Mouse (Mus musculus) small intestine, adult 2 months (tissue): ENCODE results near the gene Grrp1. TPM values are rescaled to one million over a fixed set of nuclear protein-coding genes. Genes with fewer than 3 reads are reported as not detected.
A peak's percentile ranks its signal among the peaks of the same experiment; 100 is the strongest.

Source experiments
- H3K27ac ChIP-seq: fragments of 200-500 bp; 2 replicates; pipeline ENCODE4 v1.5.1; 2012; ENCODE audit warnings: low read depth, low read length, control low read depth, inconsistent platforms; ENCODE audit not compliant: insufficient read depth
- H3K27me3 ChIP-seq: fragments of 200-500 bp; 2 replicates; pipeline ENCODE4 v1.6.1; 2012; ENCODE audit warnings: mild to moderate bottlenecking, moderate library complexity, low read length, inconsistent platforms; ENCODE audit not compliant: control insufficient read depth, insufficient read depth
- H3K36me3 ChIP-seq: fragments of 200-500 bp; 2 replicates; pipeline ENCODE4 v1.6.1; 2012; ENCODE audit warnings: mild to moderate bottlenecking, low read length, control low read depth, inconsistent platforms; ENCODE audit not compliant: control insufficient read depth, insufficient read depth
- H3K4me1 ChIP-seq: fragments of 200-500 bp; 2 replicates; pipeline ENCODE4 v1.6.1; 2012; ENCODE audit warnings: low read length, inconsistent platforms, mixed read lengths; ENCODE audit not compliant: control insufficient read depth, insufficient read depth, insufficient read length
- H3K4me3 ChIP-seq: fragments of 200-500 bp; 2 replicates; pipeline ENCODE4 v1.5.1; 2012; ENCODE audit warnings: low read depth, mild to moderate bottlenecking, control low read depth, inconsistent platforms, low read length, moderate library complexity
- CTCF ChIP-seq: fragments of 200-500 bp; IDR thresholded peaks from 2 replicates; pipeline ENCODE4 v1.5.1; 2012; ENCODE audit warnings: low read depth, mild to moderate bottlenecking, control low read depth, inconsistent platforms, low read length, moderate library complexity, mixed read lengths; ENCODE audit not compliant: insufficient replicate concordance, insufficient read length; ENCODE audit errors: extremely low read depth
- POLR2A ChIP-seq: fragments of 200-500 bp; IDR thresholded peaks from 2 replicates; pipeline ENCODE4 v1.6.1; 2012; ENCODE audit warnings: low read depth, mild to moderate bottlenecking, control low read depth, inconsistent platforms, low read length, moderate library complexity
- WGBS: fragments of 180-500 bp; shearing (Covaris S2); methylation state at CpG from one replicate; pipeline ENCODE4 v1.1.7; 2018; 5-methylcytosine and 5-hydroxymethylcytosine counted together
- polyA plus RNA-seq: library from polyadenylated mRNA; depleted of rRNA; stranded (reverse); fragments of >200 nt; gene quantifications from 2 replicates; pipeline ENCODE4 v1.2.3, GENCODE M21; 2012

Gene Grrp1
- polyA plus RNA-seq, 1 experiment = 16.7 TPM

GRCm38 (mm10) chr4:134268102-134268655, 14.3 kb upstream of the Grrp1 start:
- no peaks in the 10 kb centered on the region for H3K4me1 ChIP-seq
- TF ChIP-seq POLR2A (no peak), CTCF (no peak)
- 83% methylated on average over 19 of the region's 19 CpGs for WGBS
- H3K4me3 ChIP-seq = no peak overlapping the region
- H3K36me3 ChIP-seq = no peaks in the 10 kb centered on the region
- H3K27ac ChIP-seq = no peak overlapping the region
- no peaks in the 10 kb centered on the region for H3K27me3 ChIP-seq

- Histone ChIP-seq H3K27ac (no peak overlapping the region), H3K36me3 (no peaks in the 10 kb centered on the region), H3K27me3 (no peaks in the 10 kb centered on the region), H3K4me1 (no peaks in the 10 kb centered on the region), H3K4me3 (peak overlapping the region; percentile 29; the same call in 1 of the 2 replicates)
- TF ChIP-seq POLR2A (no peak), CTCF (no peak)
- 77% methylated on average over 9 of the region's 9 CpGs for WGBS
Observed at GRCm38 (mm10) chr4:134265860-134266585, 12.1 kb upstream of the Grrp1 start.

GRCm38 (mm10) chr4:134263191-134263590, 9.3 kb upstream of the Grrp1 start:
- Histone ChIP-seq H3K36me3 (no peaks in the 10 kb centered on the region), H3K27me3 (no peaks in the 10 kb centered on the region), H3K4me1 (no peaks in the 10 kb centered on the region), H3K27ac (no peak overlapping the region), H3K4me3 (no peak overlapping the region)
- WGBS = 21% methylated on average over 6 of the region's 6 CpGs
- TF ChIP-seq CTCF = peak; percentile 92
- no peak for TF ChIP-seq POLR2A

- TF ChIP-seq CTCF (no peak), POLR2A (no peak)
- WGBS = 40% methylated on average over 11 of the region's 11 CpGs
- no peak overlapping the region for H3K4me3 ChIP-seq
- no peaks in the 10 kb centered on the region for H3K4me1 ChIP-seq
- H3K36me3 ChIP-seq = no peaks in the 10 kb centered on the region
- no peak overlapping the region for H3K27ac ChIP-seq
- H3K27me3 ChIP-seq = peaks cover 7% of the 10 kb centered on the region
Observed at GRCm38 (mm10) chr4:134258354-134258753, 4.4 kb upstream of the Grrp1 start.

- H3K4me3 ChIP-seq = no peak overlapping the region
- TF ChIP-seq CTCF (no peak), POLR2A (no peak)
- no peaks in the 10 kb centered on the region for H3K36me3 ChIP-seq
- H3K27ac ChIP-seq = no peak overlapping the region
- no peaks in the 10 kb centered on the region for H3K4me1 ChIP-seq
- H3K27me3 ChIP-seq = peaks cover 16% of the 10 kb centered on the region
- WGBS = 69% methylated on average over 11 of the region's 11 CpGs
Observed at GRCm38 (mm10) chr4:134257198-134258009, 3.5 kb upstream of the Grrp1 start.

- no peaks in the 10 kb centered on the region for H3K36me3 ChIP-seq
- 0 out of 2 replicates have a peak overlapping the region, but pooled peaks have one; percentile 36 for H3K27ac ChIP-seq
- H3K27me3 ChIP-seq = peaks cover 24% of the 10 kb centered on the region
- TF ChIP-seq POLR2A = no peak
- TF ChIP-seq CTCF = no peak
- peaks cover 6% of the 10 kb centered on the region for H3K4me1 ChIP-seq
- H3K4me3 ChIP-seq = peak overlapping the region; percentile 15; the same call in 1 of the 2 replicates
- WGBS = 72% methylated on average over 19 of the region's 19 CpGs
Observed at GRCm38 (mm10) chr4:134256407-134257197, 2.7 kb upstream of the Grrp1 start.
